Mouse (Mus musculus) heart, embryonic 10.5 days (tissue): Measurements from ENCODE around the gene Olfr750. TPM values are rescaled to one million over a fixed set of nuclear protein-coding genes. Genes with fewer than 3 reads are reported as not detected.

ENCODE experiments used
- DNase-seq: peaks from one replicate; pipeline ENCODE4 v3.0.0-alpha.2; 2017; ENCODE audit warnings: low spot score
- H3K27ac ChIP-seq: fragments of 300-500 bp; sonication (generic); 2 replicates; pipeline ENCODE4 v1.5.1; 2016; ENCODE audit warnings: mild to moderate bottlenecking
- H3K27me3 ChIP-seq: fragments of 300-500 bp; sonication (generic); 2 replicates; pipeline ENCODE4 v1.6.1; 2016; ENCODE audit warnings: mild to moderate bottlenecking; ENCODE audit not compliant: poor library complexity, insufficient read depth, severe bottlenecking
- H3K36me3 ChIP-seq: fragments of 300-500 bp; sonication (generic); 2 replicates; pipeline ENCODE4 v1.6.1; 2016; ENCODE audit warnings: mild to moderate bottlenecking, moderate library complexity
- H3K4me1 ChIP-seq: fragments of 300-500 bp; sonication (generic); 2 replicates; pipeline ENCODE4 v1.6.1; 2016; ENCODE audit warnings: mild to moderate bottlenecking
- H3K4me3 ChIP-seq: fragments of 300-500 bp; sonication (generic); 2 replicates; pipeline ENCODE4 v1.5.1; 2016; ENCODE audit warnings: mild to moderate bottlenecking, moderate library complexity
- H3K9me3 ChIP-seq: fragments of 300-500 bp; sonication (generic); 2 replicates; pipeline ENCODE4 v1.6.1; 2016; ENCODE audit warnings: mild to moderate bottlenecking, moderate library complexity
- WGBS: fragments of 180-500 bp; shearing (Covaris S2); methylation state at CpG from one replicate; pipeline ENCODE4 v1.1.7; 2016; 5-methylcytosine and 5-hydroxymethylcytosine counted together
- polyA plus RNA-seq: library from polyadenylated mRNA; unstranded; fragments of >200 nt; fragmentation: Nextera tagmentation; extraction: Ambion mirVana; gene quantifications from 2 replicates; pipeline ENCODE4 v1.2.1, GENCODE M21; 2016

The Olfr750 gene
- polyA plus RNA-seq, 1 experiment from 2014 or later = not detected

GRCm38 (mm10) chr14:51082599-51083581 lies 8.7 kb upstream of the Olfr750 start:
- WGBS = 3% methylated on average over 40 of the region's 40 CpGs
- H3K4me1 ChIP-seq = no peaks in the 10 kb centered on the region; the same call in 1 of the 2 replicates
- H3K36me3 ChIP-seq = no peaks in the 10 kb centered on the region
- H3K4me3 ChIP-seq = peak overlapping the region; percentile 74
- H3K27ac ChIP-seq = peak overlapping the region; percentile 67
- peak; percentile 83 for DNase-seq
- peaks cover 8% of the 10 kb centered on the region; the same call in 1 of the 2 replicates for H3K27me3 ChIP-seq
- no peaks in the 10 kb centered on the region for H3K9me3 ChIP-seq

- H3K36me3 ChIP-seq = no peaks in the 10 kb centered on the region
- H3K27me3 ChIP-seq = peaks cover 8% of the 10 kb centered on the region; the same call in 1 of the 2 replicates
- no peaks in the 10 kb centered on the region; the same call in 1 of the 2 replicates for H3K4me1 ChIP-seq
- no peak overlapping the region for H3K4me3 ChIP-seq
- 75% methylated on average over 2 of the region's 2 CpGs for WGBS
- H3K9me3 ChIP-seq = no peaks in the 10 kb centered on the region
- DNase-seq = no peak
- H3K27ac ChIP-seq = no peak overlapping the region
Measured at GRCm38 (mm10) chr14:51081035-51081434, 6.8 kb upstream of the Olfr750 start.

GRCm38 (mm10) chr14:51079180-51079579 lies 4.9 kb upstream of the Olfr750 start:
- Histone ChIP-seq H3K27me3 (peaks cover 8% of the 10 kb centered on the region; the same call in 1 of the 2 replicates), H3K9me3 (no peaks in the 10 kb centered on the region)
- WGBS = 76% methylated on average over 1 of the region's 1 CpGs

GRCm38 (mm10) chr14:51069617-51070016 lies 4.6 kb downstream of the Olfr750 start:
- no peak overlapping the region for H3K4me3 ChIP-seq
- no peak for DNase-seq
- H3K36me3 ChIP-seq = no peaks in the 10 kb centered on the region
- H3K27ac ChIP-seq = no peak overlapping the region
- no peaks in the 10 kb centered on the region for H3K9me3 ChIP-seq
- 88% methylated on average over 2 of the region's 2 CpGs for WGBS
- H3K27me3 ChIP-seq = no peaks in the 10 kb centered on the region
- H3K4me1 ChIP-seq = no peaks in the 10 kb centered on the region

More at GRCm38 (mm10) chr14:51079180-51079579, 4.9 kb upstream of the Olfr750 start:
- no peaks in the 10 kb centered on the region; the same call in 1 of the 2 replicates for H3K4me1 ChIP-seq
- no peak overlapping the region for H3K27ac ChIP-seq
- no peaks in the 10 kb centered on the region for H3K36me3 ChIP-seq
- DNase-seq = no peak
- H3K4me3 ChIP-seq = no peak overlapping the region

GRCm38 (mm10) chr14:51068956-51069355 lies 5.3 kb downstream of the Olfr750 start:
- H3K36me3 ChIP-seq = no peaks in the 10 kb centered on the region

GRCm38 (mm10) chr14:51060761-51061160 lies 13.5 kb downstream of the Olfr750 start:
- 87% methylated on average over 5 of the region's 5 CpGs for WGBS
- Histone ChIP-seq H3K36me3 (no peaks in the 10 kb centered on the region), H3K4me1 (peaks cover 4% of the 10 kb centered on the region; the same call in 1 of the 2 replicates), H3K27ac (no peak overlapping the region), H3K4me3 (no peak overlapping the region), H3K9me3 (no peaks in the 10 kb centered on the region), H3K27me3 (no peaks in the 10 kb centered on the region)
- DNase-seq = no peak

More at GRCm38 (mm10) chr14:51068956-51069355, 5.3 kb downstream of the Olfr750 start:
- Histone ChIP-seq H3K27me3 (no peaks in the 10 kb centered on the region), H3K9me3 (no peaks in the 10 kb centered on the region), H3K4me1 (no peaks in the 10 kb centered on the region), H3K4me3 (no peak overlapping the region), H3K27ac (no peak overlapping the region)
- no peak for DNase-seq
- 89% methylated on average over 5 of the region's 5 CpGs for WGBS

GRCm38 (mm10) chr14:51057401-51057831 lies 16.8 kb downstream of the Olfr750 start, which contains the start of gene Rnase12:
Gene Rnase12, minus strand, starts transcription at chr14:51057661.
- Histone ChIP-seq H3K27me3 (no peaks in the 10 kb centered on the region), H3K36me3 (no peaks in the 10 kb centered on the region), H3K4me1 (peaks cover 4% of the 10 kb centered on the region; the same call in 1 of the 2 replicates), H3K27ac (peak within 1 kb of the TSS; percentile 56; the same call in 1 of the 2 replicates), H3K4me3 (no peak within 1 kb of the TSS), H3K9me3 (no peaks in the 10 kb centered on the region)
- peak; percentile 65 for DNase-seq
- WGBS = 42% methylated on average over 9 of the region's 9 CpGs

GRCm38 (mm10) chr14:51054243-51055237 lies 19.7 kb downstream of the Olfr750 start:
- H3K36me3 ChIP-seq = no peaks in the 10 kb centered on the region
- no peak for DNase-seq

GRCm38 (mm10) chr14:51053176-51053575 lies 21.1 kb downstream of the Olfr750 start:
- H3K36me3 ChIP-seq = no peaks in the 10 kb centered on the region
- H3K27me3 ChIP-seq = no peaks in the 10 kb centered on the region
- no peak overlapping the region for H3K4me3 ChIP-seq
- WGBS = 73% methylated on average over 5 of the region's 5 CpGs
- no peak overlapping the region for H3K27ac ChIP-seq
- no peaks in the 10 kb centered on the region for H3K9me3 ChIP-seq
- peaks cover 4% of the 10 kb centered on the region; the same call in 1 of the 2 replicates for H3K4me1 ChIP-seq
- DNase-seq = no peak

More at GRCm38 (mm10) chr14:51054243-51055237, 19.7 kb downstream of the Olfr750 start:
- H3K4me1 ChIP-seq = peaks cover 4% of the 10 kb centered on the region; the same call in 1 of the 2 replicates
- H3K9me3 ChIP-seq = no peaks in the 10 kb centered on the region
- WGBS = 72% methylated on average over 13 of the region's 13 CpGs
- H3K4me3 ChIP-seq = no peak overlapping the region
- no peak overlapping the region for H3K27ac ChIP-seq
- no peaks in the 10 kb centered on the region for H3K27me3 ChIP-seq

GRCm38 (mm10) chr14:51051941-51052340 lies 22.3 kb downstream of the Olfr750 start:
- no peaks in the 10 kb centered on the region for H3K4me1 ChIP-seq
- no peak overlapping the region for H3K27ac ChIP-seq
- H3K4me3 ChIP-seq = no peak overlapping the region
- 65% methylated on average over 5 of the region's 5 CpGs for WGBS
- no peaks in the 10 kb centered on the region for H3K27me3 ChIP-seq
- no peaks in the 10 kb centered on the region for H3K9me3 ChIP-seq
- no peaks in the 10 kb centered on the region for H3K36me3 ChIP-seq
- DNase-seq = no peak

- Histone ChIP-seq H3K9me3 (no peaks in the 10 kb centered on the region), H3K36me3 (no peaks in the 10 kb centered on the region), H3K27me3 (no peaks in the 10 kb centered on the region), H3K4me1 (no peaks in the 10 kb centered on the region), H3K4me3 (no peak within 1 kb of the TSS), H3K27ac (no peak within 1 kb of the TSS)
- WGBS = 79% methylated on average over 2 of the region's 2 CpGs
- DNase-seq = no peak
Measured at GRCm38 (mm10) chr14:51050063-51050462, 24.2 kb downstream of the Olfr750 start, which contains the start of gene Rnase11. Gene Rnase11, minus strand, starts transcription at chr14:51050163.

GRCm38 (mm10) chr14:51047846-51048245 lies 26.4 kb downstream of the Olfr750 start:
- WGBS = 54% methylated on average over 5 of the region's 5 CpGs
- Histone ChIP-seq H3K36me3 (no peaks in the 10 kb centered on the region), H3K9me3 (no peaks in the 10 kb centered on the region), H3K4me3 (no peak overlapping the region), H3K4me1 (no peaks in the 10 kb centered on the region), H3K27ac (no peak overlapping the region), H3K27me3 (no peaks in the 10 kb centered on the region)
- DNase-seq = no peak
